Mouse (Mus musculus) kidney, embryonic 16.5 days (tissue): ENCODE measurements around the gene Tmem164. TPM values are rescaled to one million over a fixed set of nuclear protein-coding genes. Genes with fewer than 3 reads are reported as not detected.
"Not testable (repeated sequence)": the region's sequence is repeated elsewhere in the genome, so short reads cannot be mapped to it uniquely, and the experiment has no call there.

Experiments
- ATAC-seq: fragments of 200-750 bp; cut with Nextera tagmentation; 2 replicates; pipeline ENCODE4 v1.8.0; 2017; ENCODE audit warnings: moderate TSS enrichment; ENCODE audit not compliant: low FRiP score, low TSS enrichment
- H3K27ac ChIP-seq: fragments of 300-500 bp; sonication (generic); 2 replicates; pipeline ENCODE4 v1.5.1; 2014; ENCODE audit warnings: low read length
- H3K27me3 ChIP-seq: fragments of 300-500 bp; sonication (generic); 2 replicates; pipeline ENCODE4 v1.6.1; 2014; ENCODE audit warnings: low read length, control low read depth, mixed read lengths; ENCODE audit not compliant: insufficient read depth
- H3K36me3 ChIP-seq: fragments of 300-500 bp; sonication (generic); 2 replicates; pipeline ENCODE4 v1.6.1; 2014; ENCODE audit warnings: low read length, control low read depth, mixed read lengths; ENCODE audit not compliant: insufficient read depth
- H3K4me1 ChIP-seq: fragments of 300-500 bp; sonication (generic); 2 replicates; pipeline ENCODE4 v1.6.1; 2014; ENCODE audit warnings: low read length, control low read depth, mixed read lengths; ENCODE audit not compliant: insufficient read depth
- H3K4me2 ChIP-seq: fragments of 300-500 bp; sonication (generic); replicated peaks from 2 replicates; pipeline ENCODE4 v1.6.1; 2014; ENCODE audit warnings: low read depth, low read length
- H3K4me3 ChIP-seq: fragments of 300-500 bp; sonication (generic); 2 replicates; pipeline ENCODE4 v1.5.1; 2014; ENCODE audit warnings: mild to moderate bottlenecking, low read length
- H3K9ac ChIP-seq: fragments of 300-500 bp; sonication (generic); replicated peaks from 2 replicates; pipeline ENCODE4 v1.6.1; 2014; ENCODE audit warnings: low read length
- H3K9me3 ChIP-seq: fragments of 300-500 bp; sonication (generic); 2 replicates; pipeline ENCODE4 v1.6.1; 2016; ENCODE audit warnings: low read length, control low read depth
- WGBS: fragments of 180-500 bp; shearing (Covaris S2); extraction: QIAGEN DNeasy Blood & Tissue Kit; methylation state at CpG from one replicate; pipeline ENCODE4 v1.1.7; 2014; 5-methylcytosine and 5-hydroxymethylcytosine counted together
- polyA plus RNA-seq: library from polyadenylated mRNA; unstranded; fragments of >200 nt; fragmentation: Nextera tagmentation; extraction: Ambion mirVana; gene quantifications from 2 replicates; pipeline ENCODE4 v1.2.1, GENCODE M21; 2015

Gene Tmem164
- polyA plus RNA-seq = 56.4 and 57.2 TPM in 2 replicates

DNA sequence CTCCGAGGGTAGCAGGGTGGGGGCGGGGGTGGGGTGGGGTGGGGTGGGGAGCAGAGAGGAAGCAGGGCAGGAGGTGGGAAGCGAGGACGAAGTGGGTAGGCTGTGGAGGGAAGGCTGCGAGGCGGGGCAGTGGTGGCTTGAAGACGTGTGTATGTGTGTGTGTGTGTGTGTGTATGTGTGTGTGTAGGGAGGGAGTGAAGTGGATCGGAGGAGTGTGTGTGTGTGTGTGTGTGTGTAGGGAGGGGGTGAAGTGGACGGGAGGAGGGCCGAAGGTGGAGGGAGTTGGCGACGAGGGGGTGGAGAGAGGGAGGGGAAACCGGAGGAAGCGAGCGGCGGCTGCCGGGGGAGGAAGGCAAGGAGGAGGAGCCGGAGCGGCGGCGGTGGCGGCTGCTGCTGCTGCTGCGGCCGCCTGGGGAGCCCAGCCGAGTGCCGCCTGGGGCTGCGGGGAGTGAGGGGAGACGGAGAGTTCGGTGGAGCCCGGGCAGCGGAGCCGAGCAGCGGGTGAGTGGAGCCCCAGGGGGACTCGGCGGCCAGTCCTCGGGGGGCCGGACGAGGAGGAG lies at the start of gene Tmem164:
Gene Tmem164 (plus strand): TSS at position 351 of the 560 bp plus-strand sequence.
- peak within 1 kb of the TSS; percentile 80 for H3K4me2 ChIP-seq
- H3K4me3 ChIP-seq = peak within 1 kb of the TSS; percentile 60
- no peaks in the 10 kb centered on the region for H3K9me3 ChIP-seq
- peak within 1 kb of the TSS; percentile 79 for H3K9ac ChIP-seq
- H3K27ac ChIP-seq = peak within 1 kb of the TSS; percentile 96
- H3K36me3 ChIP-seq = no peaks in the 10 kb centered on the region
- H3K27me3 ChIP-seq = peaks cover 18% of the 10 kb centered on the region; the same call in 1 of the 2 replicates
- H3K4me1 ChIP-seq = peaks cover 30% of the 10 kb centered on the region
- peak; percentile 89 for ATAC-seq
- 16% methylated on average over 22 of the region's 38 CpGs for WGBS

DNA sequence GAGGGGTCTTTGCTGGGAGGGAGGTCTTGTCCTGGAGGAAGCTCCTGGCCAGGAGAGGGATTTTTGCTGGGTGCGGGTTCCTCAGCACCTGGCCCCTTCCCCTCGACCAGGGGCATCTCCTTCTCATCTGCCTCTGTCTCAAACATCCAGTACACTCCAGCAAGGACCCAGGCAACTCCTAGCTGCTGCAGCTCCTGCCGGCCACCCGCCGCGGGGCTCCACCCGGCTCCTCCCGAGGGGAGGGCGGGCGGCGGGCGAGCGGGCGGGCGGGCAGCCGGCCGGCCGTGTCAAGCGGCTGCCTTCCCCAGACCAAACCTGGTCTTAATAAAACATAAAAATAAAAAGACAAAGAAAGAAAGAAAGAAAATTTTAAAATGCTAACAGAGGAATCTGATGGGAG lies 48.2 kb upstream of the Tmem164 start:
- peak; percentile 70; the same call in 1 of the 2 replicates for ATAC-seq
- not testable (repeated sequence) for H3K36me3 ChIP-seq, H3K4me1 ChIP-seq, H3K4me3 ChIP-seq, H3K4me2 ChIP-seq, H3K27ac ChIP-seq, H3K9me3 ChIP-seq, H3K9ac ChIP-seq
- 18% methylated on average over 18 of the region's 19 CpGs for WGBS
- H3K27me3 ChIP-seq = peaks cover 14% of the 10 kb centered on the region; the same call in 1 of the 2 replicates

DNA sequence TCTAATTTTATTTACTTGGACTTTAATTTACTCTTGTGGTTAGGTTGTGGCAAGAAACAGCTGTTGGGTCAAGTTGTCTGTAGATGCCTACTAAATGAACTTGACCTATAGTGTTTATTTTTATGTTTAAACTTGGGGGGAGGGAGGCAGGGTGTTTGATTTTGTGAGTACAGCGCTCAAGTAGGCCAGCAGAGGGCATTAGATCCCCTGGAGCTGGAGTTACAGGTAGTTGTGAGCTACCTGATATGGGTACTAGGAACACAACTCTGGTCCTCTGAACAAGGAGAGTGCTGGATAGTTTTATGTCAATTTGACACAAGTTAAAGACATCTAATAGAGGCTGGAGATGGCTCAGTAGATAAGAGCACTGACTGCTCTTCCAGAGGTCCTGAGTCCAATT lies 34.0 kb upstream of the Tmem164 start:
- 65% methylated on average over 1 of the region's 1 CpGs for WGBS
- no peak overlapping the region for H3K4me3 ChIP-seq
- no peaks in the 10 kb centered on the region for H3K4me1 ChIP-seq
- H3K9ac ChIP-seq = no peak overlapping the region
- H3K9me3 ChIP-seq = no peaks in the 10 kb centered on the region
- H3K4me2 ChIP-seq = no peak overlapping the region
- ATAC-seq = no peak
- H3K27ac ChIP-seq = no peak overlapping the region
- H3K27me3 ChIP-seq = peaks cover 15% of the 10 kb centered on the region; the same call in 1 of the 2 replicates
- no peaks in the 10 kb centered on the region for H3K36me3 ChIP-seq

DNA sequence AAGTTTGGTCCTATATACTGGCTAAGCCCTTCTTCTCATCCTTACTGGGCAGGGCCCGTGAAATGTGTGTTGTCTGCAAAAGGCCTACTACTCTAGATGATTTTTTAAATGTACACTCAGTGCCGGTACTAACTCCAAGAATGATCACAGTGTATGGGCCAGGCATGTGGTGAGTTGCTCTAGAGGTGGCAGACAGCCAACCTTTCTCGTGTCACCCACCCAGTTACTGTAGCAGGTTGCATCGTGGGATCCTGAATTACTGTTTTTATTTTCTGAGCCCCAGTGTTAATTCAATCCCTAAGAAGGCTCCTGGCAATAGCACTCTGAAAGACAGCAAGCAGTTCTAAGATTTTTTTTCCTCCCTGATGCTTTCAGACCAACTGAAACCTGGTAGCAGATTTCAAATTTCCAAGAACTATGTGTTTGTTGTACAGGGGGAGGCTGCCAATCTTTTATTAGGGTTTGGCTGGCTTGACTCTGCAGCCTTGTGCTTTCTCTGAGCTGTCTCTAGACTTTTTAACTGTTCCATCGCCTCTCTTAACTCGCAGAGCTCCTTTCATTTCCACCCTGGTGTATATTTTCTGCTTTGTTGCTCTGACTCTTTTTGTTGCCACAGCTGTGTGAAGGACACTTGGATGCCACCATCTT lies 31.0 kb upstream of the Tmem164 start:
- 49% methylated on average over 6 of the region's 6 CpGs for WGBS
- Histone ChIP-seq H3K9me3 (no peaks in the 10 kb centered on the region), H3K27ac (no peak overlapping the region), H3K4me2 (no peak overlapping the region), H3K4me1 (no peaks in the 10 kb centered on the region), H3K9ac (no peak overlapping the region), H3K36me3 (no peaks in the 10 kb centered on the region), H3K27me3 (peaks cover 15% of the 10 kb centered on the region; the same call in 1 of the 2 replicates), H3K4me3 (no peak overlapping the region)
- ATAC-seq = no peak

DNA sequence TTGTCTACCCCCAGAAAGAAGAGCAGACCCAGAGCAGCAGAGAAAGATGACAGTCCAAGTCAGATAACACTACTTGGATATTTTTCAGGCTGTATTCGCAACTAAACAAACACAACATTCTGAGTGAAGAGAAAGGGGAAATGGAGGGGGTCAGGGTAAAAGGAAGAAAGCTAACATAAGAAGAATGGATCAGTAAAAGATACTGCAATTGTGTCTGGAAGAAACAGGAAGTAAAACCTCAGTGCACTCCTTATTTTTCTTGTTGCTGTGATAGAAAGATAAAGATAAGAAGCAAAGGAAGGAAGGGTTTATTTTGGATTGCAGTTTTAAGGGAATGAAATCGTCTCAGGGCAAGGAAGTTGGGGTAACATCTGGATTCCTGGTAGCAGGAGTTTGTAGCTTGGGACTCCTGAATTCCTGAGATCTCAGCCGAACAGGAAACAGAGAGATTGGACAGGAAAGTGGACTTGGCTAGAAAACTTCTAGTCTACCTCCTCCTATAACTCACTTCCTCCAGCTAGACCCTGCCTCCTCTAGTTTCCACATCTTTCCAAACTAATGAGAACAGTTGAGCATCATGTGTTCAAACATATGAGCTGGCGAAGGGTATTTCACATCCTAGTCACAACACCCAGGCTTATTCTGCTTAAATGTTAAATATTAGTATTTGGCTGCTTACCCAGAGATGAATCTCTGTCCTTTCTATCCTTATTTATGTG lies 16.3 kb upstream of the Tmem164 start:
- WGBS = 53% methylated on average over 4 of the region's 4 CpGs
- H3K9ac ChIP-seq = no peak overlapping the region
- peak overlapping the region; percentile 69 for H3K27ac ChIP-seq

DNA sequence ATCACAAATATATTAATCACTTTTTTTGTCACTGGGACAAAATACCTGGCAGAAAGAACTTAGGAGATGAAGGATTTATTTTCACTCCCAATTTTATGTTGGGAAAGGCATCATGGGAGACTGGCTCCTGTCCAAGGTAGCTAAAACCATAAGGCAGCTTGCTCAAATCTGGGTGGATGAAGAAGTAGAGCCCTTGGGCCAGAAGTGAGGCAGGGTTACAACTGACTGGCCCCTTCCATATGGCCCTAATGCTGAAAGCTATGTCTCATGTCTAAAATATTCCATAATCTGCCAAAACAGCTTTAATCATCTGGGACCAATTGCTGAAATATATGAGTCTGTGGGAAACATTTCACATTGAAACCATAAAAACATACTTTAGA lies 15.8 kb upstream of the Tmem164 start:
- no peaks in the 10 kb centered on the region for H3K36me3 ChIP-seq
- ATAC-seq = peak; percentile 76; the same call in 1 of the 2 replicates
- no peak overlapping the region for H3K4me3 ChIP-seq
- H3K9me3 ChIP-seq = no peaks in the 10 kb centered on the region
- no peak overlapping the region for H3K4me2 ChIP-seq
- peak overlapping the region; percentile 69; the same call in 1 of the 2 replicates for H3K27ac ChIP-seq
- peaks cover 17% of the 10 kb centered on the region for H3K27me3 ChIP-seq
- H3K4me1 ChIP-seq = peaks cover 3% of the 10 kb centered on the region; the same call in 1 of the 2 replicates
- no peak overlapping the region for H3K9ac ChIP-seq

More for the DNA sequence above, 16.3 kb upstream of the Tmem164 start:
- H3K4me1 ChIP-seq = peaks cover 3% of the 10 kb centered on the region; the same call in 1 of the 2 replicates
- H3K27me3 ChIP-seq = peaks cover 16% of the 10 kb centered on the region
- H3K4me2 ChIP-seq = no peak overlapping the region
- H3K4me3 ChIP-seq = no peak overlapping the region
- ATAC-seq = no peak
- no peaks in the 10 kb centered on the region for H3K36me3 ChIP-seq
- no peaks in the 10 kb centered on the region for H3K9me3 ChIP-seq

DNA sequence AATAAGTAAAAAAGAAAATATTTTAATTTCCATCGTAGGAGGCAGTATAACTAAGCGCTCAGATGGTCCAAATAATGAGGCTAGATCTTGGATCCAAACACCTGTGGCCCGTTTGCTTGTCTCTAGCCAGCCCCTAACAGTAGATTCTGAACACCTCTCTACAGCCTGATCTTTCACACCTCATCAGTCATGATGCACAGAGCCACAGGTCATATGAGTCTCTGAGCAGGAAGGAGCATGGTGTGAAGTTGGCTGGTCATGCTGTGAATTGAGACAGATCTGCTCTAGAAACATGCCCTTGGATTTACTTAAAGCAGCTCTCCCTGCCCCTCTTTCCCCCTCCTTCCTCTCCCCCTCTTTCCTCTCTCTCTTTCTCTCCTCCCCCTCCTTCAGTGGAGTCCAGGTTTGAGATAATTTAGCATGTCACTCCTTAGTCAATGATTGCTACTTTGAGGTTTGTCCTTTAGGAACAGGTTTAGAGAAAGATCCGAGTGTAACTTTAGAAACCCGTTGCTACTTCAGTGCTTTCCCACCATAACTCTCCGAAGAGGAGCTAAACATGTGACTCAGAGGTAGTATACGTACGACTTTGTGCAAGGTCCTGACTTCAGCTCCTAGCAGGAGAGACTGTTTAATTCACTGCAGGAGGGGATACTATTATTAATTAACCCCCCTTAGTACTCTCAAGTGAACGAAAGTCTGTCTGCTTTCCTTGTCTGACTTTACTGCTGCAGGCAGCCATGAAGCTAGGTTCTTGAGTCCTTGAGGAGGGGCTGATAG lies 11.7 kb upstream of the Tmem164 start:
- 53% methylated on average over 9 of the region's 9 CpGs for WGBS
- H3K4me1 ChIP-seq = 0 out of 2 replicates have a peak, but pooled peaks cover 3% of the 10 kb centered on the region
- no peak overlapping the region for H3K9ac ChIP-seq
- H3K9me3 ChIP-seq = no peaks in the 10 kb centered on the region
- H3K36me3 ChIP-seq = no peaks in the 10 kb centered on the region
- H3K4me3 ChIP-seq = no peak overlapping the region
- peak; percentile 69; the same call in 1 of the 2 replicates for ATAC-seq
- H3K4me2 ChIP-seq = no peak overlapping the region
- H3K27ac ChIP-seq = no peak overlapping the region
- peaks cover 15% of the 10 kb centered on the region; the same call in 1 of the 2 replicates for H3K27me3 ChIP-seq

DNA sequence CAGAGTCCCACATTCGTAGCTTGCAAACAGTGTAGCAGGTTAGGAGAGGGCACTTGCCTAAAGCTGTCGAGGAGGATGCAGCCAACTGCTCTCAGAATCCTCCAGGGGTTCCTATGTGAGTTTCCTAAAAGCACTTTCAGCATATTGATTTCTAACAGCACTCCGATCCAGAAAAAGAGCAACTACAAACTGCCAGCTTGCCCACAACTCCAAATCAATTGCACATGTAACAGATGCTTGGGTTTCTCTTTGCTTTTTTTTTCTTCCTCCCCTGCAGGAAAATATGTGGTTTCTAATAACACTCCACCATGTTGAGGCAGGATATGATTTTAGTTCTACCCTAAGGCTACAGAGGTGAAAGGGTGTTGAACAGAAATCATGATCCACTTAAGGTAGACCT lies 11.1 kb upstream of the Tmem164 start:
- Histone ChIP-seq H3K4me2 (no peak overlapping the region), H3K36me3 (no peaks in the 10 kb centered on the region), H3K27ac (no peak overlapping the region), H3K9me3 (no peaks in the 10 kb centered on the region), H3K4me1 (0 out of 2 replicates have a peak, but pooled peaks cover 3% of the 10 kb centered on the region), H3K9ac (no peak overlapping the region), H3K4me3 (no peak overlapping the region), H3K27me3 (peaks cover 14% of the 10 kb centered on the region; the same call in 1 of the 2 replicates)
- 59% methylated on average over 3 of the region's 3 CpGs for WGBS
- ATAC-seq = no peak

DNA sequence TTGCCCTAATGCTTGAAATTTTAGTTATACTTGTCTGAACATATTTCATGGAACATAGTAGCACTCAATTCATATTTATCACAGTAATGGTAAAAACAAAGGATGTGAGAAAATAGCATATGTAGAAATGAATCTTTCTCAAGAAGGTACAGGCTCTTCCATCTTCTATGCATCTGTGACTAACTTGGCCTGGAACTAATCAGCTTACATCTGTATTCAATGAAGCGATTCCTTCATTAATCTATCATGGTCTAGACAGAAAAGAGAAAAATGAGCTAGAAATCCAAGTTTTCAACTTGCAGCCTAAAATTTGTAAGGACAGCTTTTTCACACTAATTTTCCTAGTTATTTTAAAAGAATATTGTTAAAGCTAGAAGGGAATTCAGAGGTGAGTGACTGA lies 10.1 kb upstream of the Tmem164 start:
- Histone ChIP-seq H3K9ac (no peak overlapping the region), H3K4me2 (no peak overlapping the region), H3K27me3 (peaks cover 14% of the 10 kb centered on the region; the same call in 1 of the 2 replicates), H3K4me1 (0 out of 2 replicates have a peak, but pooled peaks cover 3% of the 10 kb centered on the region), H3K4me3 (no peak overlapping the region), H3K36me3 (no peaks in the 10 kb centered on the region), H3K9me3 (no peaks in the 10 kb centered on the region), H3K27ac (no peak overlapping the region)
- 91% methylated on average over 1 of the region's 1 CpGs for WGBS
- no peak for ATAC-seq
